Mouse (Mus musculus) small intestine, adult 2 months (tissue): ENCODE measurements around the gene Fam186b.

Experiments used
- CTCF ChIP-seq: fragments of 200-500 bp; IDR thresholded peaks from 2 replicates; pipeline ENCODE4 v1.5.1; 2012; ENCODE audit warnings: low read depth, mild to moderate bottlenecking, control low read depth, inconsistent platforms, low read length, moderate library complexity, mixed read lengths; ENCODE audit not compliant: insufficient replicate concordance, insufficient read length; ENCODE audit errors: extremely low read depth
- POLR2A ChIP-seq: fragments of 200-500 bp; IDR thresholded peaks from 2 replicates; pipeline ENCODE4 v1.6.1; 2012; ENCODE audit warnings: low read depth, mild to moderate bottlenecking, control low read depth, inconsistent platforms, low read length, moderate library complexity

DNA sequence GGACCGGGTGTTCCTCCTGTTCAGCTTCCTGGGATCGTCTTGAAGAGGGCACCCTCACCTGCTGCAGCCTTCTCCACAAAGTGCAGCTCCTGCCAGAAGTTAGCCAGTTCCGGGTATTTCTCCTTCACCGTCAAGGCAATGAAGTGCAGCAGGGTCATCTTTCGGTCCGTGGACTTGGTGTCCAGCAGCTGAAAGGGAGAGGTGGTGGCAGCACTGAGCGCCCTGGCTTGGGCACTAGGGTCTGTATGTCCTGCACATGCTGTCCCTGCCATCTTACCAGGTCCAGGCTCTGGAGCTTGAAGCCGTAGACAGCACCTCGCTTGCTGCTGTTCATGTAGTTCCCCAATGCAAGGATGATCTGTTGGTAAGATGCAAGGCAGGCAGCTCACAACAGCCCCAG, 25.3 kb upstream of the Fam186b start:
- TF ChIP-seq POLR2A (no peak), CTCF (no peak)
